Mouse (Mus musculus): ENCODE data around the gene Impdh1. TPM values are rescaled to one million over a fixed set of nuclear protein-coding genes. Genes with fewer than 3 reads are reported as not detected.
A peak's percentile ranks its signal among the peaks of the same experiment; 100 is the strongest.
"Not testable (repeated sequence)": the region's sequence is repeated elsewhere in the genome, so short reads cannot be mapped to it uniquely, and the experiment has no call there.

Impdh1 gene
- polyA plus RNA-seq, 2 experiments = 5.2 to 5.8 TPM

- ATAC-seq (ENCODE audit: insufficient read depth) (no peak), DNase-seq (ENCODE audit: low read depth in 3 of 3, low spot score in 3 of 3) (no peak)
- peaks cover 0 to 5% of the 10 kb centered on the region in 2 experiments; a peak in 2 of 4 replicates for H3K4me1 ChIP-seq (replicated peaks; ENCODE audit: control insufficient read depth in 2 of 2, insufficient read depth in 2 of 2, low read length in 1 of 2)
- H3K4me3 ChIP-seq (ENCODE audit: insufficient read depth in 1 of 2, low read depth in 2 of 2, low read length in 2 of 2) = no peak overlapping the region
- no peak overlapping the region for H3K27ac ChIP-seq
- H3K9me3 ChIP-seq (ENCODE audit: control insufficient read depth, low read length) = no peaks in the 10 kb centered on the region
- no peaks in the 10 kb centered on the region for H3K27me3 ChIP-seq (ENCODE audit: control insufficient read depth, insufficient read depth, low read length)
- H3K4me2 ChIP-seq (ENCODE audit: low read depth) = no peak overlapping the region
- 56% methylated on average over 3 of the region's 3 CpGs for WGBS (ENCODE audit: insufficient replicate concordance)
- H3K36me3 ChIP-seq (replicated peaks; ENCODE audit: control insufficient read depth, insufficient read depth, low read depth) = no peaks in the 10 kb centered on the region
- TF ChIP-seq CTCF (IDR thresholded peaks at IDR 0.05; ENCODE audit: low read depth) = no peak
- no peak for TF ChIP-seq EP300 (IDR thresholded peaks at IDR 0.05; ENCODE audit: low read depth)
- no peak overlapping the region for H3K9ac ChIP-seq (replicated peaks)
Observed at GRCm38 (mm10) chr6:29231799-29232198, 15.6 kb upstream of the Impdh1 start.

- H3K4me3 ChIP-seq (ENCODE audit: insufficient read depth in 1 of 2, low read depth in 2 of 2, low read length in 2 of 2) = no peak overlapping the region
- no peaks in the 10 kb centered on the region for H3K27me3 ChIP-seq (ENCODE audit: control insufficient read depth, insufficient read depth, low read length)
- H3K4me2 ChIP-seq (ENCODE audit: low read depth) = no peak overlapping the region
- ATAC-seq (ENCODE audit: insufficient read depth) (no peak), DNase-seq (ENCODE audit: low read depth in 3 of 3, low spot score in 3 of 3) (no peak)
- H3K27ac ChIP-seq = no peak overlapping the region
- peaks cover 0 to 5% of the 10 kb centered on the region in 2 experiments; a peak in 2 of 4 replicates for H3K4me1 ChIP-seq (replicated peaks; ENCODE audit: control insufficient read depth in 2 of 2, insufficient read depth in 2 of 2, low read length in 1 of 2)
- H3K9ac ChIP-seq (replicated peaks) = no peak overlapping the region
- H3K9me3 ChIP-seq (ENCODE audit: control insufficient read depth, low read length) = no peaks in the 10 kb centered on the region
- 67% methylated on average over 6 of the region's 6 CpGs for WGBS (ENCODE audit: insufficient replicate concordance)
- H3K36me3 ChIP-seq (replicated peaks; ENCODE audit: control insufficient read depth, insufficient read depth, low read depth) = no peaks in the 10 kb centered on the region
- TF ChIP-seq EP300 (IDR thresholded peaks at IDR 0.05; ENCODE audit: low read depth) = no peak
- TF ChIP-seq CTCF (IDR thresholded peaks at IDR 0.05; ENCODE audit: low read depth) = no peak
Observed at GRCm38 (mm10) chr6:29230386-29230785, 14.2 kb upstream of the Impdh1 start.

GRCm38 (mm10) chr6:29229265-29229913 is 13.2 kb upstream of the Impdh1 start:
- Histone ChIP-seq H3K27ac (no peak overlapping the region), H3K4me2 (ENCODE audit: low read depth) (no peak overlapping the region), H3K9me3 (ENCODE audit: control insufficient read depth, low read length) (no peaks in the 10 kb centered on the region), H3K4me1 (replicated peaks; ENCODE audit: control insufficient read depth in 2 of 2, insufficient read depth in 2 of 2, low read length in 1 of 2) (peaks cover 0 to 5% of the 10 kb centered on the region in 2 experiments; a peak in 2 of 4 replicates), H3K36me3 (replicated peaks; ENCODE audit: control insufficient read depth, insufficient read depth, low read depth) (no peaks in the 10 kb centered on the region), H3K9ac (replicated peaks) (no peak overlapping the region), H3K27me3 (ENCODE audit: control insufficient read depth, insufficient read depth, low read length) (no peaks in the 10 kb centered on the region), H3K4me3 (ENCODE audit: insufficient read depth in 1 of 2, low read depth in 2 of 2, low read length in 2 of 2) (no peak overlapping the region)
- DNase-seq (ENCODE audit: low read depth in 3 of 3, low spot score in 3 of 3) (no peak), ATAC-seq (ENCODE audit: insufficient read depth) (peak; percentile 47; the same call in 1 of the 2 replicates)
- no peak for TF ChIP-seq CTCF (IDR thresholded peaks at IDR 0.05; ENCODE audit: low read depth)
- no peak for TF ChIP-seq EP300 (IDR thresholded peaks at IDR 0.05; ENCODE audit: low read depth)
- 42% methylated on average over 6 of the region's 6 CpGs for WGBS (ENCODE audit: insufficient replicate concordance)

GRCm38 (mm10) chr6:29217717-29218116 is 1.6 kb upstream of the Impdh1 start:
- not testable (repeated sequence) for H3K27ac ChIP-seq; H3K36me3 ChIP-seq (replicated peaks; ENCODE audit: control insufficient read depth, insufficient read depth, low read depth); H3K9me3 ChIP-seq (ENCODE audit: control insufficient read depth, low read length); DNase-seq (ENCODE audit: low read depth in 3 of 3, low spot score in 3 of 3); H3K4me1 ChIP-seq (replicated peaks; ENCODE audit: control insufficient read depth in 2 of 2, insufficient read depth in 2 of 2, low read length in 1 of 2); ATAC-seq (ENCODE audit: insufficient read depth); H3K9ac ChIP-seq (replicated peaks); H3K4me2 ChIP-seq (ENCODE audit: low read depth); H3K4me3 ChIP-seq (ENCODE audit: insufficient read depth in 1 of 2, low read depth in 2 of 2, low read length in 2 of 2)
- H3K27me3 ChIP-seq (ENCODE audit: control insufficient read depth, insufficient read depth, low read length) = peaks cover 14% of the 10 kb centered on the region
- WGBS (ENCODE audit: insufficient replicate concordance) = 50% methylated on average over 3 of the region's 3 CpGs

GRCm38 (mm10) chr6:29215181-29215580 is 983 bp downstream of the Impdh1 start:
- H3K9me3 ChIP-seq (ENCODE audit: control insufficient read depth, low read length) = no peaks in the 10 kb centered on the region
- 18% methylated on average over 9 of the region's 9 CpGs for WGBS (ENCODE audit: insufficient replicate concordance)
- peaks cover 14% of the 10 kb centered on the region for H3K27me3 ChIP-seq (ENCODE audit: control insufficient read depth, insufficient read depth, low read length)

More at GRCm38 (mm10) chr6:29215181-29215580, 983 bp downstream of the Impdh1 start:
- no peak for ATAC-seq (ENCODE audit: insufficient read depth)
- no peak overlapping the region for H3K27ac ChIP-seq
- H3K36me3 ChIP-seq (replicated peaks; ENCODE audit: control insufficient read depth, insufficient read depth, low read depth) = no peaks in the 10 kb centered on the region
- TF ChIP-seq EP300 (IDR thresholded peaks at IDR 0.05; ENCODE audit: low read depth) (no peak), CTCF (IDR thresholded peaks at IDR 0.05; ENCODE audit: low read depth) (no peak)
- peak overlapping the region; percentile 1; the same call in 1 of the 2 replicates for H3K9ac ChIP-seq (replicated peaks)
- DNase-seq (ENCODE audit: low read depth in 3 of 3, low spot score in 3 of 3) = no peak
- H3K4me1 ChIP-seq (replicated peaks; ENCODE audit: control insufficient read depth in 2 of 2, insufficient read depth in 2 of 2, low read length in 1 of 2) = peaks cover 0 to 6% of the 10 kb centered on the region in 2 experiments; a peak in 2 of 4 replicates
- peak overlapping the region; percentile 55 to 57; a peak in 3 of 4 replicates for H3K4me3 ChIP-seq (ENCODE audit: insufficient read depth in 1 of 2, low read depth in 2 of 2, low read length in 2 of 2)
- H3K4me2 ChIP-seq (ENCODE audit: low read depth) = peak overlapping the region; percentile 76

All from liver, embryonic 14.5 days (tissue).